Mouse (Mus musculus) Patski (cell line): ENCODE measurements at regions not wholly inside any gene's neighbourhood (a gene's known extent, or its start where the extent isn't known, plus 50 kb on each side); places are given as distances from the start of the nearest gene placed in this dataset.
A peak's percentile ranks its signal among the peaks of the same experiment; 100 is the strongest.

Experiments used
- ATAC-seq: fragments of 100-300 bp; one replicate; pipeline ENCODE4 v1.8.0; 2021
- CTCF ChIA-PET: fragments of 350-600 bp; sonication (Branson Sonifier 250); formaldehyde crosslinking; loops from one replicate; lab custom pipeline; 2022; ENCODE audit warnings: inconsistent platforms; lab: Charles Lee
- POLR2A ChIA-PET: fragments of 350-600 bp; sonication (Branson Sonifier 250); formaldehyde crosslinking; loops from one replicate; lab custom pipeline; 2022; ENCODE audit warnings: antibody characterized with exemption, inconsistent platforms; lab: Charles Lee
- DNase-seq: peaks from one replicate; pipeline ENCODE4 v3.0.0-alpha.2; 2011; ENCODE audit warnings: low read depth, low spot score
- H3K27me3 ChIP-seq: fragments of 371-371 bp; one replicate; pipeline ENCODE4 v1.5.1; 2021
- CTCF ChIP-seq: fragments of 100-300 bp; IDR thresholded peaks from one replicate; pipeline ENCODE4 v1.5.1; 2021
- in situ Hi-C: fragments of 300-500 bp; cut with MboI; formaldehyde crosslinking; loops from 3 replicates; pipeline ENCODE4 v1.11.1; 2018; ENCODE audit warnings: low pct_unique_long_range_greater_than_20kb, mixed read lengths

DNA sequence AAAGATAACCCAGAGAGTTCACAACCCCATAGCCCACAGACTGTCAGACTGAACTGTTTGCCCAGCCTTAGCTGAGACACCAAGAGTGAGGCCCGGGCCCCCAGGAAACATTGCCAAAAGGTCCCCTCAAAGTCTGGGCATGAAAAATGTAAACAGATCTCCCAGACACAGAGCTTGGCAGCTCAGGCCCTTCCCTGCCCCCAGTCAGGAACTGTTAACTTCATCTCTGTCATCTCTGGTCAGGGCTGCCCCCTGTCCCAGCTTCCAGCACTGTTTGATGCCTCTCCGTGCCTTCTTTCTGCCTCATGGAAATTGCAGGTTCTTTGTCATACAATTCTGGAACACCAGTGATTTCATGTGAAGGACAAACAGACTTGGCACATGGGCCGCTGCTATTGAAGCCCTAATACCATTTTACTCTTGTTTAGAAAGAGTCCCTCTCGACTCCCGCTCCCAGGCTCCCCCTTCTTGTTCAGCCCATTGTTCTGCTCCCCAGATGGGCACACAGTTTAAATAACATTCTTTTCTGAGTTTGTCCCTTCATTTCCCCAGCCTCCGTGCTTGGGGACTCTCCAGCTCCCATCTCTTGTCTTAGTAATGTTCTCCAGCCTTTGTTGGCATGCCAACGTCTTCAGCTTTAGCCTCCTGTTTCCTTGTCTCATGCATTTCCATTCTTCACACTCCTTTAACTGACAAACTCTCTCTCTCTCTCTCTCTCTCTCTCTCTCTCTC, 100.4 kb upstream of the Ranbp3l start:
- CTCF ChIA-PET = interaction anchor here (1.0 kb wide), 1 partner anchor 15 kb away, joined by 5 read pairs; no protein-coding TSS in a partner anchor
- no peaks in the 10 kb centered on the region for H3K27me3 ChIP-seq
- POLR2A ChIA-PET = no interaction called here
- no peak for ATAC-seq
- no peak for DNase-seq
- in situ Hi-C loops = no loop called here
- no peak for TF ChIP-seq CTCF

- ChIA-PET POLR2A (interaction anchor here (0.6 kb wide), 1 partner anchor 11 kb away, joined by 3 read pairs; no protein-coding TSS in a partner anchor), CTCF (no interaction called here)
- ATAC-seq (no peak), DNase-seq (no peak)
- TF ChIP-seq CTCF = no peak
- in situ Hi-C loops = no loop called here
- H3K27me3 ChIP-seq = no peaks in the 10 kb centered on the region
These were observed 102.4 kb upstream of the Ranbp3l start for GRCm38 (mm10) chr15:8865089-8865933.

GRCm38 (mm10) chr15:8856419-8857084, 111.2 kb upstream of the Ranbp3l start:
- H3K27me3 ChIP-seq = no peaks in the 10 kb centered on the region
- CTCF ChIA-PET = interaction anchor here (0.9 to 1.1 kb wide), 3 partner anchors 26 to 65 kb away, joined by 3 read pairs; no protein-coding TSS in a partner anchor
- no peak for ATAC-seq
- POLR2A ChIA-PET = no interaction called here
- TF ChIP-seq CTCF = no peak
- in situ Hi-C loops = no loop called here
- DNase-seq = no peak

GRCm38 (mm10) chr15:8855511-8855910, 112.2 kb upstream of the Ranbp3l start:
- ChIA-PET CTCF (no interaction called here), POLR2A (no interaction called here)
- peak; percentile 27 for TF ChIP-seq CTCF
- DNase-seq (no peak), ATAC-seq (no peak)
- in situ Hi-C loops = no loop called here
- no peaks in the 10 kb centered on the region for H3K27me3 ChIP-seq

DNA sequence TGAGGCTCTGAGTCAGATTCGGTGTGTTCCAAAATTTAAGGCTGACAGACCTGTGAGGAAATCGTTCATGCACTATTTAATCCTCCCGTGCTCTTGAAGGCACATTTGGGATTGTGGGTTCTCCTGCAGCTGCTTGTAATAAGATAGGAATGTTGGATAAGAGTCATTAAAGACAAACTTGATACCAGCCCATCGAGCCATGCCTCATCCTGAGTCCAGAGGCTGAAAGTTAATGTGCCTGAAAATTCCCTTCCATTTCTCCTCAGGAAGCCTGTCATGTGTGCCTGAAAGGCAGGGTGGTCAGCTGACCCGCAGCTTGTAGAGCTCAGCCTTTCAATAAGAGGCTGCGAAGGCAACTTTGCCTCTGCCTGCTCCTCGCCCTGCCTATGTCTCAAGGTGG, 113.4 kb upstream of the Ranbp3l start:
- CTCF ChIA-PET = interaction anchor here (0.7 to 1.6 kb wide), 5 partner anchors 28 to 79 kb away, joined by 3 to 8 read pairs (median 4); no protein-coding TSS in a partner anchor
- peak; percentile 89 for DNase-seq
- POLR2A ChIA-PET = interaction anchor here (1.2 kb wide), 1 partner anchor 11 kb away, joined by 3 read pairs; no protein-coding TSS in a partner anchor

GRCm38 (mm10) chr15:8850996-8851395, 116.8 kb upstream of the Ranbp3l start:
- ChIA-PET POLR2A (no interaction called here), CTCF (interaction anchor here (1.0 to 1.8 kb wide), 2 partner anchors 34 to 49 kb away, joined by 3 to 7 read pairs; no protein-coding TSS in a partner anchor)
- TF ChIP-seq CTCF = no peak
- DNase-seq (peak; percentile 43), ATAC-seq (no peak)
- in situ Hi-C loops = no loop called here
- no peaks in the 10 kb centered on the region for H3K27me3 ChIP-seq

More for the DNA sequence above, 113.4 kb upstream of the Ranbp3l start:
- no peak for TF ChIP-seq CTCF
- no peaks in the 10 kb centered on the region for H3K27me3 ChIP-seq
- peak; percentile 98 for ATAC-seq
- in situ Hi-C loops = no loop called here

- in situ Hi-C loops = no loop called here
- CTCF ChIA-PET = interaction anchor here (1.0 to 3.2 kb wide), 5 partner anchors 12 to 47 kb away, joined by 3 to 9 read pairs (median 3); no protein-coding TSS in a partner anchor
- peak; percentile 49 for TF ChIP-seq CTCF
- POLR2A ChIA-PET = interaction anchor here (1.0 to 1.1 kb wide), 2 partner anchors 10 to 167 kb away, joined by 3 to 4 read pairs; no protein-coding TSS in a partner anchor
- ATAC-seq (no peak), DNase-seq (no peak)
- H3K27me3 ChIP-seq = no peaks in the 10 kb centered on the region
These were observed 118.3 kb upstream of the Ranbp3l start for GRCm38 (mm10) chr15:8849413-8849812.

DNA sequence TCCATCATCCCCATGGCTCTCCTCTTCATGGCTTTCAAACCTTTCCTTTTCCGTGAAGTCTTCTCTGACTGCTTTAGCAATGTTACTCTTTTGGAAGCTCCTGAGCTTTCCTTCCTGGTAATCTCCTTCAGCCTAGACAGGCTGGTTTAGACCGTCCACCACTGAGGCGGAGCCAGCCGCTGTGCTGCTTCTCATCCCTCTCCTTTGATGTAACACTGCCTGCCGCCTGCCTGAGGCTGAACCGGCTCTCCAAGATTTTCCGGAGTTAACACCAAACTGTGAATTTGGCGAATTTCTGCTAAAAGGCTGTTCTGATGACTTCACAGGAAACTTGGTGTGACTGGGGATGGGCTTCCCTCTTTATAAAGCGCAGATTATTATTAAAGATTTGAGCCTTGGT, 125.6 kb upstream of the Ranbp3l start:
- CTCF ChIA-PET = interaction anchor here (0.9 to 1.3 kb wide), 2 partner anchors 20 to 40 kb away, joined by 3 read pairs; no protein-coding TSS in a partner anchor
- in situ Hi-C loops = no loop called here
- DNase-seq = no peak
- POLR2A ChIA-PET = interaction anchor here (0.6 kb wide), 1 partner anchor 208 kb away, joined by 3 read pairs; no protein-coding TSS in a partner anchor
- no peaks in the 10 kb centered on the region for H3K27me3 ChIP-seq
- ATAC-seq = no peak
- no peak for TF ChIP-seq CTCF

GRCm38 (mm10) chr15:8839462-8839861, 128.3 kb upstream of the Ranbp3l start:
- no peak for ATAC-seq
- ChIA-PET CTCF (no interaction called here), POLR2A (interaction anchor here (1.0 kb wide), 1 partner anchor 10 kb away, joined by 3 read pairs; no protein-coding TSS in a partner anchor)
- no peak for DNase-seq
- no peaks in the 10 kb centered on the region for H3K27me3 ChIP-seq
- in situ Hi-C loops = no loop called here
- no peak for TF ChIP-seq CTCF

DNA sequence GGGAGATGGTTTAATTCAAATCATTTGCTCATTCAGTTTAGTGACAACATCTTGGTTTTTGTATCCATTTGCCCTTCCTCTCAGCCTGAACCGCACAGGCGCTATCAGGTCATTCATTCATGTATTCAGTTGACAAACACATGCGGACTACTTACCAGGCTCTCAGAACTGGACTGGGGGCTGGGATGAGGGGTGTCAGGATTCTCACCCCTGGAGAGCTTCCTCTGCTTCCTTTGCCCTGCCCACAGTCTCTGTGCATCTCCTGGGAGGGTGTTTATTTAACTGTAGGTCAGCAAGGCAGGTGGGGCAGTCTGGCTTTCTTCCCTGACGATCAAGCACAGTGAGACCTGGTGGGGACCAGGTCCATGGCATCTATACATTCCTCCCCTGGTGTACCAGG, 123.6 kb upstream of the Slc1a3 start:
- H3K27me3 ChIP-seq = no peaks in the 10 kb centered on the region
- in situ Hi-C loops = no loop called here
- DNase-seq = no peak
- ChIA-PET CTCF (interaction anchor here (1.3 kb wide), 1 partner anchor 10 kb away, joined by 4 read pairs; no protein-coding TSS in a partner anchor), POLR2A (no interaction called here)
- no peak for TF ChIP-seq CTCF
- ATAC-seq = no peak
